Mouse (Mus musculus): ENCODE data around the gene Chid1. TPM values are rescaled to one million over a fixed set of nuclear protein-coding genes. Genes with fewer than 3 reads are reported as not detected.

Chid1 gene
- total and polyA plus RNA-seq, 2 experiments, result 24.2 to 45.1 TPM

GRCm38 (mm10) chr7:141487141-141487540 is 52.5 kb downstream of the Chid1 start:
- no peak overlapping the region for H3K27ac ChIP-seq (replicated peaks; ENCODE audit: insufficient read depth, low read depth, low read length)
- H3K4me1 ChIP-seq (ENCODE audit: control insufficient read depth, insufficient read depth, low read length), result no peaks in the 10 kb centered on the region
- whole genome bisulfite sequencing, result 96% methylated on average over 7 of the region's 7 CpGs
- DNase-seq (ENCODE audit: extremely low read depth, low read depth, low spot score), result no peak
- H3K36me3 ChIP-seq (ENCODE audit: control insufficient read depth, insufficient read depth, low read length), result peaks cover 22% of the 10 kb centered on the region
- TF ChIP-seq POLR2A (IDR thresholded peaks at IDR 0.05; ENCODE audit: extremely low read depth, insufficient read depth, low read length) (no peak), CTCF (IDR thresholded peaks at IDR 0.05; ENCODE audit: low read depth, low read length) (no peak)
- no peak overlapping the region for H3K9ac ChIP-seq (ENCODE audit: low read depth, low read length)
- no peak overlapping the region for H3K4me3 ChIP-seq (ENCODE audit: insufficient read depth, low read depth, low read length)
- no peaks in the 10 kb centered on the region for H3K27me3 ChIP-seq (ENCODE audit: control insufficient read depth, insufficient read depth, low read length)
- peaks cover 7% of the 10 kb centered on the region for H3K79me2 ChIP-seq (ENCODE audit: control insufficient read depth, insufficient read depth, low read length)

DNA sequence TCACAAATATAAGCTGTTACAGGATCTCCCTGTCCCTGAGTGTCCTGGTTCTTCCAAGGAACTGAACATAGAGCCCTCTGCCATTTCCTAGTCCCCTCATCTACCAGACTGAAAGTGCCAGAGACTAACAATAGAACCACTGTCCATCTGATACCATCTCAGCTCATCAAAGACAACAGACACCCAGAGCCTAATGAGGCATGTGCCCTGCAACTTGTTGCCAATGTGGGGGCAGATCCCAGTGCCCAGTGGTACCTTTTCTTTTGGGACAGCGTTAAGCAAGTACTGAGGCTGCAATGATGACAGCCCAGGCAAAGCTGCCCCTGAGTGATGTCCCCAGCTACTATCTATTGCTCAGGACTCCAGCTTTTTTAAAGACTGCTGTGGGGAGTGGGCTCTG is 53.4 kb downstream of the Chid1 start:
- Histone ChIP-seq H3K27me3 (ENCODE audit: control insufficient read depth, insufficient read depth, low read length) (no peaks in the 10 kb centered on the region), H3K9ac (ENCODE audit: low read depth, low read length) (no peak overlapping the region), H3K79me2 (ENCODE audit: control insufficient read depth, insufficient read depth, low read length) (peaks cover 13% of the 10 kb centered on the region), H3K4me1 (ENCODE audit: control insufficient read depth, insufficient read depth, low read length) (peaks cover 4% of the 10 kb centered on the region), H3K4me3 (ENCODE audit: insufficient read depth, low read depth, low read length) (no peak overlapping the region), H3K36me3 (ENCODE audit: control insufficient read depth, insufficient read depth, low read length) (peaks cover 20% of the 10 kb centered on the region), H3K27ac (replicated peaks; ENCODE audit: insufficient read depth, low read depth, low read length) (no peak overlapping the region)
- DNase-seq (ENCODE audit: extremely low read depth, low read depth, low spot score), result no peak
- 93% methylated on average over 1 of the region's 1 CpGs for WGBS
- TF ChIP-seq CTCF (IDR thresholded peaks at IDR 0.05; ENCODE audit: low read depth, low read length), result no peak
- no peak for TF ChIP-seq POLR2A (IDR thresholded peaks at IDR 0.05; ENCODE audit: extremely low read depth, insufficient read depth, low read length)

DNA sequence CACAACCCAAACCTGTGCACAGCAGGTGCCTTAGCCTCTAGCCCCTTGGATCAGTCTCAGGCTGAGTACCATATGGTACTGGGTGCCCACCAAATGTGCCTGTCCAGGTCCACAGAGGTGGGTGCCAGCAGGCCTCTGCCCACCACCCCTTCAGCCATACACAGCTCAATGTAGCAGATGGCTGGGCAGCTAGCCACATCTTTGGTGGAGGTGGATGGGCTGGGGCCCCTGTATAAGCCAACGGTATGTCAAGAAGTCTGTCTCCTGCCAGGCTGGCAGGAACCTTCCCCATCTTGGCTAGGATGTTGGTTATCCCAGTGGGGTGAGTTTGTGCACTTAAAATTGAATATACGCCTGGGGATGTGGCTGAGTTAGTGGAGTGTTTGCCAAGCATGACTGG is 54.1 kb downstream of the Chid1 start:
- TF ChIP-seq POLR2A (IDR thresholded peaks at IDR 0.05; ENCODE audit: extremely low read depth, insufficient read depth, low read length) (no peak), CTCF (IDR thresholded peaks at IDR 0.05; ENCODE audit: low read depth, low read length) (no peak)

DNA sequence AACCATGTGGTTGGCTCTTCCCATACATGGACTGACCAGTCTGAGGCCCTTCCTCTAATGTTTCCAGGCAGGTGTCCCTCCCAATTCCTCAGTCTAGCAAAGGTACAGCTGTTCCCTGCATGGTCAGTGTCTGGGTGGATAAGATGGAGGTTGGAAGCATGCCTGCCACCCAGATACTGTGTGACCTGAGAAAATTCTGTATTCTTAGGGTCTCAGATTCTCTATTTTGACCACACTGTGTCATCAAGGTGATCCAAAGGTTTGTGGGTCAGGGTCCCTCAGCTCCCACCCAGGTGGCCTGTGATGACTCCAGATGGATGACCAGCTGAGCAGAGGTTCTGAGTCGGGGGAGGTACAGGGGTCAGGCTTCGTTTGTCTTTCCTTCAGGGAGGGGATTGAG is 54.5 kb downstream of the Chid1 start:
- no peak overlapping the region for H3K4me3 ChIP-seq (ENCODE audit: insufficient read depth, low read depth, low read length)

More for the DNA sequence above, 54.1 kb downstream of the Chid1 start:
- no peak overlapping the region for H3K4me3 ChIP-seq (ENCODE audit: insufficient read depth, low read depth, low read length)
- peaks cover 8% of the 10 kb centered on the region for H3K4me1 ChIP-seq (ENCODE audit: control insufficient read depth, insufficient read depth, low read length)
- WGBS, result 96% methylated on average over 2 of the region's 2 CpGs
- no peak for DNase-seq (ENCODE audit: extremely low read depth, low read depth, low spot score)
- H3K36me3 ChIP-seq (ENCODE audit: control insufficient read depth, insufficient read depth, low read length), result peaks cover 16% of the 10 kb centered on the region
- no peaks in the 10 kb centered on the region for H3K27me3 ChIP-seq (ENCODE audit: control insufficient read depth, insufficient read depth, low read length)
- peaks cover 18% of the 10 kb centered on the region for H3K79me2 ChIP-seq (ENCODE audit: control insufficient read depth, insufficient read depth, low read length)
- H3K27ac ChIP-seq (replicated peaks; ENCODE audit: insufficient read depth, low read depth, low read length), result no peak overlapping the region
- no peak overlapping the region for H3K9ac ChIP-seq (ENCODE audit: low read depth, low read length)

GRCm38 (mm10) chr7:141484186-141485120 is 55.2 kb downstream of the Chid1 start:
- TF ChIP-seq POLR2A (IDR thresholded peaks at IDR 0.05; ENCODE audit: extremely low read depth, insufficient read depth, low read length), result no peak
- no peak for TF ChIP-seq CTCF (IDR thresholded peaks at IDR 0.05; ENCODE audit: low read depth, low read length)
- 88% methylated on average over 5 of the region's 5 CpGs for WGBS
- H3K27ac ChIP-seq (replicated peaks; ENCODE audit: insufficient read depth, low read depth, low read length), result no peak overlapping the region

More for the DNA sequence above, 54.5 kb downstream of the Chid1 start:
- TF ChIP-seq POLR2A (IDR thresholded peaks at IDR 0.05; ENCODE audit: extremely low read depth, insufficient read depth, low read length), result no peak
- TF ChIP-seq CTCF (IDR thresholded peaks at IDR 0.05; ENCODE audit: low read depth, low read length), result no peak
- peaks cover 16% of the 10 kb centered on the region for H3K36me3 ChIP-seq (ENCODE audit: control insufficient read depth, insufficient read depth, low read length)
- H3K27me3 ChIP-seq (ENCODE audit: control insufficient read depth, insufficient read depth, low read length), result no peaks in the 10 kb centered on the region
- peaks cover 10% of the 10 kb centered on the region for H3K4me1 ChIP-seq (ENCODE audit: control insufficient read depth, insufficient read depth, low read length)
- WGBS, result 89% methylated on average over 2 of the region's 2 CpGs
- H3K9ac ChIP-seq (ENCODE audit: low read depth, low read length), result no peak overlapping the region
- H3K79me2 ChIP-seq (ENCODE audit: control insufficient read depth, insufficient read depth, low read length), result peaks cover 18% of the 10 kb centered on the region
- DNase-seq (ENCODE audit: extremely low read depth, low read depth, low spot score), result no peak
- no peak overlapping the region for H3K27ac ChIP-seq (replicated peaks; ENCODE audit: insufficient read depth, low read depth, low read length)

More at GRCm38 (mm10) chr7:141484186-141485120, 55.2 kb downstream of the Chid1 start:
- H3K79me2 ChIP-seq (ENCODE audit: control insufficient read depth, insufficient read depth, low read length), result peaks cover 18% of the 10 kb centered on the region
- H3K4me1 ChIP-seq (ENCODE audit: control insufficient read depth, insufficient read depth, low read length), result peaks cover 10% of the 10 kb centered on the region
- H3K36me3 ChIP-seq (ENCODE audit: control insufficient read depth, insufficient read depth, low read length), result peaks cover 10% of the 10 kb centered on the region
- H3K9ac ChIP-seq (ENCODE audit: low read depth, low read length), result no peak overlapping the region
- DNase-seq (ENCODE audit: extremely low read depth, low read depth, low spot score), result no peak
- H3K4me3 ChIP-seq (ENCODE audit: insufficient read depth, low read depth, low read length), result no peak overlapping the region
- H3K27me3 ChIP-seq (ENCODE audit: control insufficient read depth, insufficient read depth, low read length), result no peaks in the 10 kb centered on the region
